Mouse (Mus musculus): ENCODE results near the gene Gm45837.

Gm45837 gene

GRCm38 (mm10) chr7:101391909-101392479, 18.7 kb upstream of the Gm45837 start:
- no peak for DNase-seq (ENCODE audit: low spot score in 2 of 2)

- DNase-seq (ENCODE audit: low spot score in 2 of 2), result no peak
Measured at GRCm38 (mm10) chr7:101393015-101393414, 17.7 kb upstream of the Gm45837 start.

GRCm38 (mm10) chr7:101393694-101394504, 16.8 kb upstream of the Gm45837 start:
- peak in 1 of 2 experiments; percentile 77 for DNase-seq (ENCODE audit: low spot score in 2 of 2)

GRCm38 (mm10) chr7:101394569-101394968, 16.1 kb upstream of the Gm45837 start:
- no peak for DNase-seq (ENCODE audit: low spot score in 2 of 2)

- DNase-seq (ENCODE audit: low spot score in 2 of 2), result no peak
Measured at GRCm38 (mm10) chr7:101395471-101395870, 15.2 kb upstream of the Gm45837 start.

- no peak for DNase-seq (ENCODE audit: low spot score in 2 of 2)
Measured at GRCm38 (mm10) chr7:101397175-101397574, 13.5 kb upstream of the Gm45837 start.

GRCm38 (mm10) chr7:101401510-101401909, 9.2 kb upstream of the Gm45837 start:
- DNase-seq (ENCODE audit: low spot score in 2 of 2), result no peak

GRCm38 (mm10) chr7:101403831-101404230, 6.9 kb upstream of the Gm45837 start:
- no peak for DNase-seq (ENCODE audit: low spot score in 2 of 2)

GRCm38 (mm10) chr7:101412796-101413195, 2.1 kb downstream of the Gm45837 start:
- DNase-seq (ENCODE audit: low spot score in 2 of 2), result peak; percentile 58 to 68

- no peak for DNase-seq (ENCODE audit: low spot score in 2 of 2)
Measured at GRCm38 (mm10) chr7:101414209-101414608, 3.5 kb downstream of the Gm45837 start.

GRCm38 (mm10) chr7:101414661-101415511, 4.2 kb downstream of the Gm45837 start:
- DNase-seq (ENCODE audit: low spot score in 2 of 2), result no peak

- no peak for DNase-seq (ENCODE audit: low spot score in 2 of 2)
Measured at GRCm38 (mm10) chr7:101415512-101416100, 4.9 kb downstream of the Gm45837 start.

GRCm38 (mm10) chr7:101416391-101416790, 5.7 kb downstream of the Gm45837 start:
- DNase-seq (ENCODE audit: low spot score in 2 of 2), result no peak

GRCm38 (mm10) chr7:101419013-101419770, 8.5 kb downstream of the Gm45837 start:
- DNase-seq (ENCODE audit: low spot score in 2 of 2), result no peak

GRCm38 (mm10) chr7:101421529-101421928, 10.8 kb downstream of the Gm45837 start, which contains the start of gene Pde2a:
Gene Pde2a (plus strand): TSS chr7:101421691.
- no peak for DNase-seq (ENCODE audit: low spot score in 2 of 2)

GRCm38 (mm10) chr7:101422069-101422468, 11.4 kb downstream of the Gm45837 start:
- no peak for DNase-seq (ENCODE audit: low spot score in 2 of 2)

GRCm38 (mm10) chr7:101422646-101423045, 12.0 kb downstream of the Gm45837 start:
- no peak for DNase-seq (ENCODE audit: low spot score in 2 of 2)

GRCm38 (mm10) chr7:101423970-101424369, 13.3 kb downstream of the Gm45837 start:
- no peak for DNase-seq (ENCODE audit: low spot score in 2 of 2)

GRCm38 (mm10) chr7:101426692-101427091, 16.0 kb downstream of the Gm45837 start:
- DNase-seq (ENCODE audit: low spot score in 2 of 2), result no peak

- DNase-seq (ENCODE audit: low spot score in 2 of 2), result no peak
Measured at GRCm38 (mm10) chr7:101427736-101428135, 17.1 kb downstream of the Gm45837 start.

GRCm38 (mm10) chr7:101435038-101435437, 24.4 kb downstream of the Gm45837 start:
- DNase-seq (ENCODE audit: low spot score in 2 of 2), result no peak
